Mouse (Mus musculus) ES-E14 (cell line): ENCODE data around the gene Katnb1.

Experiments used
- HCFC1 ChIP-seq: IDR thresholded peaks from 2 replicates; pipeline ENCODE4 v1.6.1; 2012; ENCODE audit warnings: low read length, inconsistent platforms, borderline replicate concordance; ENCODE audit not compliant: insufficient read depth
- ZNF384 ChIP-seq: IDR thresholded peaks from 2 replicates; pipeline ENCODE4 v1.6.1; 2012; ENCODE audit warnings: low read depth, low read length, inconsistent platforms

- TF ChIP-seq ZNF384 = no peak
- TF ChIP-seq HCFC1 = no peak
These were observed 46.7 kb downstream of the Katnb1 start for GRCm38 (mm10) chr8:95127658-95128057.
